Mouse (Mus musculus) forebrain, embryonic 14.5 days (tissue): ENCODE measurements around the gene Themis. TPM values are rescaled to one million over a fixed set of nuclear protein-coding genes. Genes with fewer than 3 reads are reported as not detected.

ENCODE experiments used
- ATAC-seq: fragments of 200-750 bp; cut with Nextera tagmentation; 2 replicates; pipeline ENCODE4 v1.8.0; 2017; ENCODE audit warnings: mild to moderate bottlenecking, moderate library complexity
- DNase-seq: peaks from one replicate; pipeline ENCODE4 v3.0.0-alpha.2; 2015; ENCODE audit warnings: low spot score
- H3K27ac ChIP-seq: fragments of 300-500 bp; sonication (generic); 2 replicates; pipeline ENCODE4 v1.5.1; 2014; ENCODE audit warnings: low read depth, mild to moderate bottlenecking, control low read depth, low read length, moderate library complexity
- H3K27me3 ChIP-seq: fragments of 300-500 bp; sonication (generic); replicated peaks from 2 replicates; pipeline ENCODE4 v1.6.1; 2014; ENCODE audit warnings: low read length, control low read depth, mixed read lengths; ENCODE audit not compliant: control insufficient read depth, insufficient read depth
- H3K36me3 ChIP-seq: fragments of 300-500 bp; sonication (generic); 2 replicates; pipeline ENCODE4 v1.6.1; 2014; ENCODE audit warnings: low read length, control low read depth; ENCODE audit not compliant: control insufficient read depth, insufficient read depth
- H3K4me1 ChIP-seq: fragments of 300-500 bp; sonication (generic); 2 replicates; pipeline ENCODE4 v1.6.1; 2014; ENCODE audit warnings: antibody characterized with exemption, low read length, control low read depth; ENCODE audit not compliant: control insufficient read depth, insufficient read depth
- H3K4me2 ChIP-seq: fragments of 300-500 bp; sonication (generic); 2 replicates; pipeline ENCODE4 v1.6.1; 2014; ENCODE audit warnings: mild to moderate bottlenecking, control low read depth, low read length
- H3K4me3 ChIP-seq: fragments of 300-500 bp; sonication (generic); 2 replicates; pipeline ENCODE4 v1.5.1; 2014; ENCODE audit warnings: low read depth, low read length, control low read depth
- H3K9ac ChIP-seq: fragments of 300-500 bp; sonication (generic); 2 replicates; pipeline ENCODE4 v1.6.1; 2014; ENCODE audit warnings: mild to moderate bottlenecking, low read length, control low read depth, moderate library complexity
- H3K9me3 ChIP-seq: fragments of 300-500 bp; sonication (generic); replicated peaks from 2 replicates; pipeline ENCODE4 v1.6.1; 2016; ENCODE audit warnings: low read length, control low read depth, mixed read lengths; ENCODE audit not compliant: control insufficient read depth
- WGBS: fragments of 180-500 bp; shearing (Covaris S2); extraction: QIAGEN DNeasy Blood & Tissue Kit; methylation state at CpG from one replicate; pipeline ENCODE4 v1.1.7; 2014; 5-methylcytosine and 5-hydroxymethylcytosine counted together
- polyA plus RNA-seq: library from polyadenylated mRNA; unstranded; fragments of >200 nt; fragmentation: Nextera tagmentation; extraction: Ambion mirVana; gene quantifications from 2 replicates; pipeline ENCODE4 v1.2.1, GENCODE M21; 2014

Themis gene
- polyA plus RNA-seq, 1 experiment from 2014 or later = not detected

DNA sequence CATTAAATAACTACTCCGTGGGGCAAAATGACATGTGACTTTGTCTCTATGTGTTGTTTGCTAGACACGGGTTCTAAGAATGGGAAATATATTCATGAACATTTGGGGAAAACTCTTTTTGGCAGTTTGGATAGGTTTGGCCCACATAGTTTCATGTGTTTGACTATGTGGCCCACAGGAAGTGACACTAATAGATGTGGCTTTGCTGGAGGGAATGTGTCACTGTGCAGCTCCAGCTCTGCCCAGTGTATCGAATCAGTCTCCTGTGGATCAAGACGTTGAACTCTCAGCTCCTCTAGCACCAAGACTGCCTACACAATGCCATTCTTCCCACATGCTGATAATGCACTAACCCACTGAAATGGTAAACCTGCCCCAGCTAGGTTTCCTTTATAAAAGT, 148.0 kb downstream of the Themis start:
- Histone ChIP-seq H3K4me1 (no peaks in the 10 kb centered on the region), H3K27ac (no peak overlapping the region), H3K9me3 (no peaks in the 10 kb centered on the region), H3K9ac (no peak overlapping the region), H3K4me2 (no peak overlapping the region), H3K4me3 (no peak overlapping the region), H3K36me3 (no peaks in the 10 kb centered on the region), H3K27me3 (no peaks in the 10 kb centered on the region)
- DNase-seq (no peak), ATAC-seq (no peak)
- WGBS = 70% methylated on average over 4 of the region's 4 CpGs

DNA sequence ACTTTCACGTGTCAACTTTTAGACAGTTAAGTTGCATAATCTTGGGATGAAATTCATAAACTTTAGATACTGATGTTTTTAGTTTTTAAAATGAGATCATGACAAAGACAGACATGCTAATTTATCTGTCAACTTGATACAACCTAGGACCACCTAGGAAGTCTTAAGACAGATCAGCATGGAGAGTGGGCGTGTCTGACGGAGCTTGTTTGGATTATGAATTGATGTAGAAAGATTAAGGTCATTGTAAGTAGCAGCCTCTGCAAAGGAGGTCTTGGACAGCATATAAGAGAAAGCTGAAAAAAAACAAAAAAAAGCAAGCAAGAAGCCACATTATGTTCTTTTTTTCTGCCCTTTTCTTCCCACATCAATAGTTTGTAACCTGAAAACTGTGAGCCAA, 154.2 kb downstream of the Themis start:
- Histone ChIP-seq H3K4me2 (no peak overlapping the region), H3K4me3 (no peak overlapping the region), H3K4me1 (no peaks in the 10 kb centered on the region), H3K9ac (no peak overlapping the region), H3K36me3 (no peaks in the 10 kb centered on the region), H3K27ac (no peak overlapping the region), H3K9me3 (no peaks in the 10 kb centered on the region), H3K27me3 (no peaks in the 10 kb centered on the region)
- ATAC-seq (no peak), DNase-seq (no peak)
- 83% methylated on average over 3 of the region's 3 CpGs for WGBS

DNA sequence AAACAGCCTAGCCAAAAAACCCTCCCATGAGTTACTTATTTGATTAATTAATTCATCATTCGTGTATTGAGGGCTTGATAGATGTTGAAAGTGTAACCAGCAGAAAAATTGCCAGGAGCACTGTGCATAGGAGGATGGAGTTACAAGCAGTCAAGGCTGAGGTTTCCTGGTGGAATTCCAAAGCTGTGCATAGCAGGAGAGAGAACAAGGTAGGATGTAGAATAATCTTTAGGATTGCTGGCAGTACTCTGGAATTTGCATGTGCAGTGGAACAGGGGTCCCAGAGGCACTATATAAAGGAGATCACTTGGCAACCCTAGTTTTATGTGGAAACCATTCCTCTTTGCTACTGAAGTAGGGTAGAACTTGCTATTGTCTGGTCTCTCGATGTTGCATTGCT, 174.4 kb downstream of the Themis start:
- no peak overlapping the region for H3K9ac ChIP-seq
- no peak overlapping the region for H3K4me2 ChIP-seq
- ATAC-seq (no peak), DNase-seq (no peak)
- no peak overlapping the region for H3K4me3 ChIP-seq
- 75% methylated on average over 2 of the region's 2 CpGs for WGBS
- H3K4me1 ChIP-seq = no peaks in the 10 kb centered on the region; the same call in 1 of the 2 replicates
- no peak overlapping the region for H3K27ac ChIP-seq
- no peaks in the 10 kb centered on the region for H3K36me3 ChIP-seq
- no peaks in the 10 kb centered on the region for H3K9me3 ChIP-seq
- H3K27me3 ChIP-seq = no peaks in the 10 kb centered on the region

DNA sequence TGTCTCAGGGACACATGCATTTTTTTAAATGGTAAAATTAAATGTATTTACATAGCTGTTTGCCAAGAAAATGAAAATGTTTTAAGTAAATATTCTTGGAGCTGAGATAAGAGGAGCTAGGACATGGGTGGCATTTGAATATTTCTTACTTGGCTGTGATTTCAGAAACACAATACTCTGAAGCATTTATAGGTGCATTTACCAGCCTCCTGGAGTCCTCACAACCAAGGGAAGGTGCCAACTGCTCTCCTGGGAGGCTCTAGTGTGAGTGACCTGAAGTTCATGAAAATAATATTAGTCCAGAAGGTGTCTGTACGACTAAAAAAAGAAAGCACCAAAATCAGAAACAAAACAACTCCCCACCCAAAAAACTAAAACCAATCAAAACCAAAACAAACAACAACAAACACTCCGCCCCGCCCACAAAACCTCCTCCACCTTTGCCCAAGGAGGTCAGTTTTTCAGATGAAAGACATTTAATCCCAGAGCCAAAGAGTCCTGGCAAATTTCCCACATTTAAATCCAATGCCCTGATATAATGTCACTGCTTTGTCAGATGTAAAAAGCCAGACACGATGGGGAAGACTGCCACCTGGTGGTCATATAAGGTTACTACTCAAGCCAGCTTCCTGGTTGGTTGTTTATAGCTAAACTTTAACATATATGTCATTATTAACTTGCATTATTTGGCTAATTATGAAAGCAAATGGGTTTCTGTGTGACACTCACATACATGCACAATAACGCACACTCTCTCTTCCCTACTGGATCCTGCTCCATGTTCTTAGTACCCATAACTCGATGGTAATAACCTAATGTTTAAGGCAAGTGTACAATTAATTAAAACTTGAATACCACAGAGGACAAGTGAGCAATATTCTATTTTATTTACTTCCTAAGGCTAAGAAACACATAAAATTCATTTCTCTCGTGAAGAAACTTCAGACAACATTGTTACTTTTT, 175.9 kb downstream of the Themis start:
- DNase-seq (peak; percentile 90), ATAC-seq (peak; percentile 88)
- WGBS = 33% methylated on average over 7 of the region's 7 CpGs
- H3K4me3 ChIP-seq = no peak overlapping the region
- no peaks in the 10 kb centered on the region for H3K36me3 ChIP-seq
- no peaks in the 10 kb centered on the region for H3K9me3 ChIP-seq
- H3K4me2 ChIP-seq = no peak overlapping the region
- H3K9ac ChIP-seq = no peak overlapping the region
- no peaks in the 10 kb centered on the region; the same call in 1 of the 2 replicates for H3K4me1 ChIP-seq
- H3K27me3 ChIP-seq = no peaks in the 10 kb centered on the region
- H3K27ac ChIP-seq = no peak overlapping the region

DNA sequence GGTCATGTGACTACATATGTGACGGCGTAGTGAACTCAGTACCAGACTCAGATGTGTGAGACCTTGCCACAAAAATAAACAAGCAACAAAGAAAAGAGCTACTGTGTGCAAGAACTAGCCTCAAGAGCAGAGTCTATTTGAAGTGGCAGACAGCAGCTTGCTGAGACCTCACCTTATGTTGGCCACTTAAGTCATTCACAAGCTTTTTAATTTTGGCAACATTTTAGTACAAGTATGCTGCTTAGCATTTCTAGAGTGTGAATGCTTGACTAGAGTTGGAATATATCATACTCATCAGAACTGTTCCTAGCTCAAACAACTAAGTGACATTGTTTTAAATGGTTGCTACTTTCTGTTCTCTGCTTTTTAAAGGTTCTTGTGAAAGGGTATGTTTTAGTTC, 188.0 kb downstream of the Themis start:
- no peaks in the 10 kb centered on the region for H3K36me3 ChIP-seq
- H3K9ac ChIP-seq = no peak overlapping the region
- no peak for DNase-seq
- no peak overlapping the region for H3K27ac ChIP-seq
- 87% methylated on average over 2 of the region's 2 CpGs for WGBS
- H3K4me1 ChIP-seq = no peaks in the 10 kb centered on the region
- H3K4me3 ChIP-seq = no peak overlapping the region
- H3K4me2 ChIP-seq = no peak overlapping the region
- H3K9me3 ChIP-seq = no peaks in the 10 kb centered on the region
- H3K27me3 ChIP-seq = no peaks in the 10 kb centered on the region
- ATAC-seq = no peak

DNA sequence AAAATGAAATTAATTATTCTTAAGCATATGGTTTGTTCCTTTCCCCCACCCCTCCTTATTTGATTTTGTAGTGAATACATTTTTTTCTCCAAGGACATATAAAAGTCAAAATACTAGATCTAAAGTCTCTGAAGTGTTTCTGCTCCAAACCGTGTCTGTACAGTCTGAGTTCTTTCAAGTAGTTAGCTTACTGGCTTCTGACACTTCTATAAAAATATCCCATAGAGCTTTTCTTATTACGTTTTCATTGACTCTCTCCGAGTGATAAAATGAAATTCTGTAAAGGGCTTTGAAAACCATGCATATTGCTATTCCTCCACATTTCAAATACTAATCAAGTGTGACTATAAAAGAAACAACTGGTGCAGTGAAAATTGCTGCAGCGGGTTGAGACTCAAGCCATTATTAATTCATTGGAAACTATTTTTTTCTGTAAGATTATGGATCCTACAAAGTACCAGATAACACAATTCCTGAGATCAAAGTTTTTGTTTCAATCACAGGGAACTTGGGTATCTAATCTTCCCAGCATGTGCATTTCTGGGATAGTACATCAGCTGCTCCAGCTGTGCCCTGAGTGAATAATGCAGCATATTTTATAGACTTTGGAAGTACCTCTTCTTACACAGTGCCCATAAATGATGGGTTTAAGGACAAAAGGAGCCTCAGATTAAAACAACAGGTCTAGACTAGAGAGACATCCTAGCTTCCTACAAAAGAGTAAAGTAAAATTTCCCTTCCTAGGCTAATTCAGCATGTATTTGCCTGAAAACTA, 202.6 kb downstream of the Themis start:
- no peaks in the 10 kb centered on the region for H3K36me3 ChIP-seq
- no peak overlapping the region for H3K27ac ChIP-seq
- DNase-seq (peak; percentile 14), ATAC-seq (0 out of 2 replicates have a peak, but pooled peaks have one; percentile 34)
- WGBS = 74% methylated on average over 4 of the region's 4 CpGs
- no peaks in the 10 kb centered on the region for H3K27me3 ChIP-seq
- H3K9ac ChIP-seq = no peak overlapping the region
- no peaks in the 10 kb centered on the region for H3K9me3 ChIP-seq
- H3K4me1 ChIP-seq = no peaks in the 10 kb centered on the region
- no peak overlapping the region for H3K4me3 ChIP-seq
- no peak overlapping the region for H3K4me2 ChIP-seq

DNA sequence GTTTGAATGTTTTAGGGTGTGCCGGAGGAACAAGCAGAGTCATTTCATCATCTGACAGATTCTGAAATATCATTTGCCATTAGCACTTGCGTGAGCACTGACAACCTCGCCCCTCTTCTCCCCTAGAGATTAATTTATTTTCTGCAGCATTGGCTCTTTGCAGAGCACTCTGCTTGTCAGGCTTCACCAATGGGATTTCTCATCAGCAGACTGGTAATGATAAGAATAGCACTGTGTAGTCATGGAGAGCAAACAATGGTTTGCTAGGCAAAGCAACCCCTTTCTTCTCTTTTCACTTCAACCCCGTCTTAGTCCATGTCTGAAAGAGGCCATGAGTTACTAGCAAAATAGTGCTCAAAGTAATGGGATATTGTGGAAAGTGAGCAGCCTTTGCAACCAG, 206.4 kb downstream of the Themis start:
- DNase-seq = no peak
- WGBS = 63% methylated on average over 4 of the region's 4 CpGs

DNA sequence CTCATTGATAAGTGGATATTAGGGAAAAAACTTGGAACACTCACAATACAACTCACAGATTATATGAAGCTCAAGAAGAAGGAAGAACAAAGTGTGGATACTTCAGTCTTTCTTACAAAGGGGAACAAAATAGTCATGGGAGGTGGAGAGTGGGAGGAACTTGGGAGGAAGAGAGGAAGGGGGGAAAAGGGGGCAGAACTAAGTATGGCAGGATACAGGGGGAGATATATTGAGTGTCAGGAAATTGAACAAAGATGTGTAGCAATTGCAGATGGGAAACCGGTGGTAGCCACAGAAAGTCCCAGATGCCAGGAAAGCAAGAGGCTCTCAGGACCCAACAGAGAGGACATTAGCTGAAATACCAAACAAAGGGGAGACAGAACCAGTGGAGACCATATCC, 219.5 kb downstream of the Themis start:
- Histone ChIP-seq H3K9me3 (no peaks in the 10 kb centered on the region), H3K4me1 (no peaks in the 10 kb centered on the region), H3K36me3 (no peaks in the 10 kb centered on the region), H3K9ac (no peak overlapping the region), H3K4me2 (no peak overlapping the region), H3K27ac (no peak overlapping the region), H3K27me3 (no peaks in the 10 kb centered on the region), H3K4me3 (no peak overlapping the region)
- no peak for DNase-seq
- WGBS = 96% methylated on average over 1 of the region's 1 CpGs
- no peak for ATAC-seq

More for the DNA sequence above, 206.4 kb downstream of the Themis start:
- Histone ChIP-seq H3K9me3 (no peaks in the 10 kb centered on the region), H3K9ac (no peak overlapping the region), H3K27me3 (no peaks in the 10 kb centered on the region), H3K4me3 (no peak overlapping the region), H3K27ac (no peak overlapping the region), H3K4me1 (no peaks in the 10 kb centered on the region), H3K36me3 (no peaks in the 10 kb centered on the region), H3K4me2 (no peak overlapping the region)
- no peak for ATAC-seq

DNA sequence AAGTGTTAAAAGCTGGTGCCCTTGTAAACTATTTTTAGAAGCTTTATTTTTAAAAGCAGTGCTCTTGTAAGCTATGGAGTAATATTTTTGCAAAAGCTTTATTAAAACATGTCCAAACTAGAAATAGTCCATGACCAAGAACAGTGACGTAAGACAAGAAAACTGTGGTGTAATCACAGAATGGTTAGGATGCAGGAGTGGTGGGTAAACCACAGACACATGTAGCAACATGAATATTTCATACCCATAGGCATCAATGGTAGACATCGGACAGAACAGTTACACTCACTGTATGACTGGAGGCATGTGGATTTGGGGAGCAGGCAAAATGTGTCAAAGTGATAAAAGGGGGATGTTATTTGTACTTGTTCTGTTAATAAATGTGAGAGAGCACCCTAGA, 222.7 kb downstream of the Themis start:
- ATAC-seq = no peak
- Histone ChIP-seq H3K4me1 (no peaks in the 10 kb centered on the region), H3K27me3 (no peaks in the 10 kb centered on the region), H3K9ac (no peak overlapping the region), H3K27ac (no peak overlapping the region), H3K9me3 (no peaks in the 10 kb centered on the region), H3K4me2 (no peak overlapping the region), H3K4me3 (no peak overlapping the region), H3K36me3 (no peaks in the 10 kb centered on the region)
- no peak for DNase-seq
- 91% methylated on average over 2 of the region's 2 CpGs for WGBS
